Mouse (Mus musculus) cerebellum, adult (tissue): ENCODE results near the gene Hoxb9.

Source experiments
- ATAC-seq: cut with Nextera tagmentation; 2 replicates; pipeline ENCODE4 v1.9.2; 2017; ENCODE audit warnings: mild to moderate bottlenecking, moderate library complexity, mixed read lengths; ENCODE audit not compliant: insufficient number of reproducible peaks, low FRiP score, low TSS enrichment

Gene Hoxb9

DNA sequence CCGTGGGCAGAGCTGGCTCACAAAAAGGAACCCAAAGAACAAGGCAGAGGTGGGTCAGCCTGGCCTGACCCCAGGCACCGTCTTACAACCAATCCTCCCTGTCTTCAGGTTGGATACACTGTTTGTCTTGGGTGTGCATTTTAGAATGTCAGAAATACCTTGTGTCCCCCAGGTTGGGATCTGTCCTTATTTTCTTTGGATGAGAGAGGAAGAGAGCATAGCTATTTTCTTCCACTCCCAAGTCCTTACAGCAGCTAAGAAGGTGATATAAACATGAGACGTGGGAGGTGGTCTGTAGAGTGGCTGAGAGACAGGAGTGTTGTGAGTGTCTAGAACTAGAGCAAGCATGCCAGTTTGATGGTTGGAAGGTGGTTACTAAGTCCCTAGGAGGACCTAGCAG is 26.2 kb downstream of the Hoxb9 start:
- no peak for ATAC-seq

GRCm38 (mm10) chr11:96297968-96298635 is 26.8 kb downstream of the Hoxb9 start:
- ATAC-seq, result no peak

GRCm38 (mm10) chr11:96298895-96299667 is 27.8 kb downstream of the Hoxb9 start:
- no peak for ATAC-seq

GRCm38 (mm10) chr11:96299781-96300180 is 28.5 kb downstream of the Hoxb9 start:
- no peak for ATAC-seq

- ATAC-seq, result no peak
Observed at GRCm38 (mm10) chr11:96300354-96301063, 29.3 kb downstream of the Hoxb9 start.

GRCm38 (mm10) chr11:96301064-96301431 is 29.8 kb downstream of the Hoxb9 start:
- ATAC-seq, result no peak

DNA sequence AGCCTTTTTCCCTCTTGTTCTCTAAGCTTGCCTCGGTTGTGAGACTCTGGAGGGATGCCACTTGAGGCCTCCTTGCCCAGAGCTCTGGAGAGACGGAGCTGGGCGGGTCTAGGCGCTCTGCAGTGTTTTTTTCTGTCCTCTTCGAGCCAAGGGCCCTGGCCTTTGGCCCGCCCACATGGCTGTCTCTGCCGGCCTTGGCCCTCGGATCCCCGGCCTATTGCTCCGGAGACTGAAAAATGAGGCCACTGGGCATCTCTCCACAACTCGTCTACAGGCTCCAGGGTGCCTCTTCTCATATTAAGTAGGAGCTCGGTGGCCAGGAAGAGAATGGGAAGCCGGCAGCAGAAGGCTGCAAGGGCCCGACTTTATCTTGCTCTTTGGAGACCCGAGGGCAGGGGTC is 30.6 kb downstream of the Hoxb9 start:
- ATAC-seq, result no peak

GRCm38 (mm10) chr11:96302381-96303150 is 31.3 kb downstream of the Hoxb9 start:
- no peak for ATAC-seq

GRCm38 (mm10) chr11:96303151-96304099 is 32.2 kb downstream of the Hoxb9 start, which contains the start of gene Hoxb5:
Gene Hoxb5, plus strand, starts transcription at chr11:96303336.
- ATAC-seq, result no peak

DNA sequence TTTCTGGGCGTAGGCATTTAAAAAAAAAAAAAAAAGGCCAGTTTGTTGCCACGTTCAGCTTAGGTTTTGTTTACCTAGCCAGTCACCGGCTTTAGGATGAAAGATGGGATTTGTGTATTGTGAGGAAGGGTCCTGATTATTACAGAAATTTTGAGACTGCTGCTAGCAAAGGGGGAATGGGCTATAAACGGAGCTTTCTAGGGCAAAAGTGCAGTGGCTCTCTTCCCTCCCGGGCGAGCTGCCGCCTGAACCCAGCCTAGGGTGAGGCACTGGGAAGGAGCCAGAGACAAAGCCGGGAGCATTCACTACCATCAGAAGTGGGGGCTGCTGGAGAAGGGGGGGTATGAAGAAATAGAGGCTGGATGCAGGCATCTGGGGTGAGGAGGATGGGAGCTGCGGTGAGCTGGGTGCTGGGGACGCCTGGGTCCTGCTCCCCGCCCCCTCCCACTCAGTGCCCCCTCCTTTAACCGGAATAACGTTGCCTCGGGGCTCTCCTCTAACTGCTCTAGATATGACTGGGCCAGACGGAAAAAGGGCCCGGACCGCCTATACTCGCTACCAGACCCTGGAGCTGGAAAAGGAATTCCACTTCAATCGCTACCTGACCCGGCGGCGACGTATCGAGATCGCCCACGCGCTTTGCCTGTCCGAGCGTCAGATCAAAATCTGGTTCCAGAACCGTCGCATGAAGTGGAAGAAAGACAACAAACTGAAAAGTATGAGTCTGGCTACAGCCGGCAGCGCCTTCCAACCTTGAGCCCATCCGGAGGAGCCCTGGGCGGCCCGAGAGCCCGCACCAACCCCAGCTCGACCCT is 33.3 kb downstream of the Hoxb9 start:
- ATAC-seq, result no peak

DNA sequence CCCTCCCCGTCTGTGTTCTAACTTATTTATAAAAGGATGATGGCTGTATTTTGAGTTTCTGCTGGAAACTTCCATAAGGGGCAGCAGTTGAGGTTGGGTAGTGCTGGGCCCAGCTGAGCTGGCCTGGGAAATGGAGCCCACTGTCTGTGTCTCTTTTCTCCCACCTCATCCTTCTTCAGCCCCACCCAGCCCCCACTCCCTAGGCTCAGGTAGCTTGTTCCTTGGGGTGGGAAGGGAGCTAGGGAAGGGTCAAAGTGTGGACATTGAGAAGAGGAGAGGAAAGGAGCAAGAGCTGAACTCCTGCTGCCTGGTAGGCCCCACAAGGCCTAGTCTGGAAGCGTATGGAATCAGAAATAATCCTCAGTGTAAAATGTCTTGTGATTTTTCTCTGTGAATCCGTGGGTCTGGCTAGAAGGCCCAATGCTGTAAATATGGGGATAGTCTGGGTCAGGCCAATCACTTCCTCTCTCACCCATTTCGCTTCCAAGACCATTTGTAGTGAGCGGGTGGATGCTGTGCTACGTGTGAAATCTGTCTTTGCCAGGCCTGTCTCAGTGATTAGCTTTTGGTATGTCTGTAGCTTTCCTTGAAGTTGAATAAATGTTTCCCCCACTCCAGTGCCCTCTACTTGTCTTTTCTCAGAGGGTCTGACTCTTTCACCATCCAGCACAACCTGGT is 34.4 kb downstream of the Hoxb9 start:
- ATAC-seq, result no peak

DNA sequence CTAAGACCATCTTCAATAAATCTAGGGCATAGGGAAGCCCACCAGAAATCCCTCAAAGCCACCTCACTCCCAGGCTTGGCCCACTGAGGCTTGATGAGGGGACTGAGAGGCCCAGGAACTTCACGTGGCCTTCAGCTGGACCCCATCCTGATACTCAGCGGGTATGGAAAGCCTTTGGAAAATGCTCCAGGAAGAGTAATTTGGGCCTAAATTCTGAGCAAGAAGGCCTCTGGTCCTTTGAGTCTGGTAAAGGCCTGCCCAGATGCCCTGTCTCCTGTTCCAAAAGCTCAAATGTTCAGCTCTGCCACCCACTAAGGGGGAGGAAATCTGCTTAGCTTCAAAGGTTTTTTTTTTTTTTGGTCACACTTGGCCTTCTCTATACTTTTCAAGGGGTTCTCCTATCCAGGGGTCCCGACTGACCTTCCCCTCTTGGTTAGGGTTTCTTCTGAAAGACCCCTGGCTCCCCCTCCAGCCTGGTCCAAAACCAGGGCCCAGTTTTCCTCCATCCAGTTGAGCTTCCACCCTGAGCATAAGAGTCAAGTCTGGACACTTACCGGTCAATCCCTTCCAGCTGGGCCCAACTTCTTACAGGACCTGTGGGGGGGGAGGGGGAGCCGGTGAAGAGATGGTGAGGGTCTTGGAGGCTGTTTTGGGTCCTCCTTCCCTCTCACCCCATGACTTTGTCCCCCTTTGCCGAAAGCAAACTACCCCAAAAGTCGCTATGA is 35.1 kb downstream of the Hoxb9 start:
- ATAC-seq, result no peak

GRCm38 (mm10) chr11:96306908-96307269 is 35.6 kb downstream of the Hoxb9 start:
- ATAC-seq, result no peak

- no peak for ATAC-seq
Observed at GRCm38 (mm10) chr11:96308763-96309162, 37.5 kb downstream of the Hoxb9 start.

- ATAC-seq, result no peak
Observed at GRCm38 (mm10) chr11:96309288-96309687, 38.0 kb downstream of the Hoxb9 start.

DNA sequence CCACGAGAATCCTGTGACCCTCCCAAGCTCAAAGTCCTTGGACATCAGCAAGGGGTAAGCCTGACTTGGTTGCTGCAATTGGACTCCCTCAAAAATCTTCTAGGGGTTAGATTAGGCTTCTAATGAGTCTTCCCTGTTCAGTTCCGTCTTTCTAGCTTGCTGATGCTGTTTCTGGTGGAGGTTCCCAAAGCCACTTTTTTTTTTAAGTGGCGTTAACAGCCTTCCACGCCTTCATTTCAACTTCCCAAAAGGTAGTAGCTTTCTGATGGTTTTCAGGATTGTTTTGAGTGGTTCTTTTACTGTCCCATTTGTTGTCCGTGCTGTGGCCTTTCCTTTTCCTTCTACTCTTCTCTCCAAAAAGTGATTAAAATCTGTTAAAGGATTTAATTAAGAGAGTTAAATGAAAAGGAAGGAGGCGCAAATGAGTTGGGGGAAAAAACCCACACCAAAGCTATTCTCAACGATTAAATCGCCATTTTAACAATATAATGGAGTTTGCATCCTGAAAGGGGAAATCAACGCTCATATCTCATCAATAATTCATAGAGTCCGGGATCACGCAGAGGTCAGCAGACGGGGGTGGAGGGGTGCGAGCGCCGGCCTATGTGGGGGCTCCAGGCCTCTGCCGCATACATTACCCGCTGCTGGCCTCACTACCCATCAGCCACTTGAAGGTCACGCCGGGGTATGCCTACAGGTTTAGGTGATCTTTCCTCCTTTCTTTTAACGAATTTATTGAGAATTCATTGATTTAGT is 39.1 kb downstream of the Hoxb9 start:
- no peak for ATAC-seq

DNA sequence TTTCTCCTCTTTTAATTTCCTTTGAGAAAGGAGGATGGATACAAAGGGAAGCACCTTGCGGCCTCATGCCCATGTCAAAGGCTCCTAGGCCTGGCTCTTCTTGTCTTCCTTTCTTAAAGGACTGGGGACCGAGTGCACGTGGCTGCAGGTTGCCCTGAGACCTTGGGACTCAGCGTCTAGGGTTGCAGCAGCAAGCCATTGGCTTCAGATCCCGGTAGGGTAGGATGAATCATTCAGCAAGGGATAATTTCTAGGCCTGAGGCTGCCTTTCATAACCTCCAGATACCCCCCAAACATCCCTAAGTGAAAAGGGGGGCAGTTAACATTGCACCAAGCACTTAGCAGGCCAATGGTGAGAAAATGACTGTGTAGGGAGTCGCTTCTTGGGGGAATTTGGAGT is 39.8 kb downstream of the Hoxb9 start:
- no peak for ATAC-seq
